Mouse (Mus musculus) limb, embryonic 15.5 days (tissue): ENCODE measurements around the gene Nr1d1. TPM values are rescaled to one million over a fixed set of nuclear protein-coding genes. Genes with fewer than 3 reads are reported as not detected.
"Not testable (repeated sequence)": the region's sequence is repeated elsewhere in the genome, so short reads cannot be mapped to it uniquely, and the experiment has no call there.

Source experiments
- ATAC-seq: fragments of 200-750 bp; cut with Nextera tagmentation; 2 replicates; pipeline ENCODE4 v1.8.0; 2017; ENCODE audit warnings: low read depth, moderate TSS enrichment; ENCODE audit not compliant: insufficient number of reproducible peaks, low FRiP score, low TSS enrichment
- H3K27ac ChIP-seq: fragments of 300-500 bp; sonication (generic); 2 replicates; pipeline ENCODE4 v1.5.1; 2015; ENCODE audit warnings: moderate library complexity, mild to moderate bottlenecking, inconsistent platforms
- H3K27me3 ChIP-seq: fragments of 300-500 bp; sonication (generic); 2 replicates; pipeline ENCODE4 v1.6.1; 2015; ENCODE audit warnings: inconsistent platforms
- H3K36me3 ChIP-seq: fragments of 300-500 bp; sonication (generic); 2 replicates; pipeline ENCODE4 v1.6.1; 2015; ENCODE audit warnings: inconsistent platforms
- H3K4me1 ChIP-seq: fragments of 300-500 bp; sonication (generic); 2 replicates; pipeline ENCODE4 v1.6.1; 2015; ENCODE audit warnings: inconsistent platforms
- H3K4me2 ChIP-seq: fragments of 300-500 bp; sonication (generic); 2 replicates; pipeline ENCODE4 v1.6.1; 2015; ENCODE audit warnings: mild to moderate bottlenecking, inconsistent platforms
- H3K4me3 ChIP-seq: fragments of 300-500 bp; sonication (generic); 2 replicates; pipeline ENCODE4 v1.5.1; 2015; ENCODE audit warnings: mild to moderate bottlenecking, inconsistent platforms
- H3K9ac ChIP-seq: fragments of 300-500 bp; sonication (generic); 2 replicates; pipeline ENCODE4 v1.6.1; 2015; ENCODE audit warnings: inconsistent platforms
- H3K9me3 ChIP-seq: fragments of 300-500 bp; sonication (generic); 2 replicates; pipeline ENCODE4 v1.6.1; 2016; ENCODE audit warnings: inconsistent platforms
- WGBS: fragments of 180-500 bp; shearing (Covaris S2); methylation state at CpG from one replicate; pipeline ENCODE4 v1.1.7; 2015; 5-methylcytosine and 5-hydroxymethylcytosine counted together
- polyA plus RNA-seq: library from polyadenylated mRNA; unstranded; fragments of >200 nt; fragmentation: Nextera tagmentation; extraction: Ambion mirVana; gene quantifications from 2 replicates; pipeline ENCODE4 v1.2.1, GENCODE M21; 2015

The Nr1d1 gene
- polyA plus RNA-seq, 1 experiment from 2014 or later: 1.2 TPM

GRCm38 (mm10) chr11:98738925-98739324, 36.2 kb downstream of the Nr1d1 start:
- no peaks in the 10 kb centered on the region for H3K36me3 ChIP-seq
- H3K4me2 ChIP-seq: no peak overlapping the region
- H3K4me3 ChIP-seq: no peak overlapping the region
- no peak overlapping the region for H3K9ac ChIP-seq
- WGBS: 71% methylated on average over 9 of the region's 9 CpGs
- no peaks in the 10 kb centered on the region for H3K27me3 ChIP-seq
- H3K4me1 ChIP-seq: peaks cover 35% of the 10 kb centered on the region
- no peak for ATAC-seq
- no peaks in the 10 kb centered on the region for H3K9me3 ChIP-seq
- H3K27ac ChIP-seq: no peak overlapping the region

GRCm38 (mm10) chr11:98738428-98738911, 36.7 kb downstream of the Nr1d1 start:
- no peak overlapping the region for H3K4me3 ChIP-seq
- WGBS: 48% methylated on average over 4 of the region's 4 CpGs
- H3K4me1 ChIP-seq: peaks cover 30% of the 10 kb centered on the region

GRCm38 (mm10) chr11:98737220-98737619, 37.9 kb downstream of the Nr1d1 start:
- WGBS: 92% methylated on average over 2 of the region's 2 CpGs
- H3K27ac ChIP-seq, H3K27me3 ChIP-seq, H3K4me2 ChIP-seq, H3K36me3 ChIP-seq, H3K4me3 ChIP-seq, H3K9ac ChIP-seq, H3K9me3 ChIP-seq, ATAC-seq: not testable (repeated sequence)
- peaks cover 21% of the 10 kb centered on the region for H3K4me1 ChIP-seq

More at GRCm38 (mm10) chr11:98738428-98738911, 36.7 kb downstream of the Nr1d1 start:
- H3K9ac ChIP-seq: no peak overlapping the region
- no peaks in the 10 kb centered on the region for H3K36me3 ChIP-seq
- no peaks in the 10 kb centered on the region for H3K9me3 ChIP-seq
- H3K27ac ChIP-seq: no peak overlapping the region
- no peak overlapping the region for H3K4me2 ChIP-seq
- no peak for ATAC-seq
- no peaks in the 10 kb centered on the region for H3K27me3 ChIP-seq

- ATAC-seq: no peak
- Histone ChIP-seq H3K36me3 (no peaks in the 10 kb centered on the region), H3K9ac (no peak overlapping the region), H3K4me2 (no peak overlapping the region), H3K4me3 (no peak overlapping the region), H3K9me3 (no peaks in the 10 kb centered on the region), H3K27me3 (no peaks in the 10 kb centered on the region), H3K27ac (no peak overlapping the region), H3K4me1 (peaks cover 22% of the 10 kb centered on the region)
- 71% methylated on average over 1 of the region's 1 CpGs for WGBS
Measured at GRCm38 (mm10) chr11:98736176-98736575, 39.0 kb downstream of the Nr1d1 start.

- no peaks in the 10 kb centered on the region for H3K27me3 ChIP-seq
- no peak overlapping the region for H3K4me2 ChIP-seq
- H3K4me3 ChIP-seq: no peak overlapping the region
- H3K36me3 ChIP-seq: no peaks in the 10 kb centered on the region
- H3K9me3 ChIP-seq: no peaks in the 10 kb centered on the region
- H3K9ac ChIP-seq: no peak overlapping the region
- H3K4me1 ChIP-seq: peaks cover 13% of the 10 kb centered on the region
- WGBS: 92% methylated on average over 4 of the region's 4 CpGs
- no peak overlapping the region for H3K27ac ChIP-seq
- no peak for ATAC-seq
Measured at GRCm38 (mm10) chr11:98735111-98735510, 40.0 kb downstream of the Nr1d1 start.

DNA sequence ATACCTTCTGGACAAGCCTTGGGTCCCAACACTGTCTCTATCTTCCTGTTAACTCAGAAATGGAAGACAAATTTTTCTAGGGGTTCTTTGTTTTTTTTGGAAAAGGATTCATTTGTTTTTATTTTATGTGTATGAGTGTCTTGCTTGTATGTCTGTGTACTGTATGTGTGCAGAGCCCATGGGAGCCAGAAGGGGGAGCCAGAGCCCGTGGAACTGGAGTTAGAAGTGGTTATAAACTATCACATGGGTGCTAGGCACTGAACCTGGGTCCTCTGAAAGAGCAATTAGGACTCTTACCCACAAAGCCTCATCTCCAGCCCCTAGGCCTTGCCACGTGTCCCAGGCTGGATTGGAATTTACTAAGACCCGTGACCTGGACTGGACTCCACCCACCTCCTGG, 41.1 kb downstream of the Nr1d1 start:
- H3K9me3 ChIP-seq: no peaks in the 10 kb centered on the region
- H3K4me3 ChIP-seq: no peak overlapping the region
- H3K36me3 ChIP-seq: no peaks in the 10 kb centered on the region
- no peak overlapping the region for H3K4me2 ChIP-seq
- no peak overlapping the region for H3K9ac ChIP-seq
- peaks cover 8% of the 10 kb centered on the region for H3K4me1 ChIP-seq
- no peak overlapping the region for H3K27ac ChIP-seq
- no peaks in the 10 kb centered on the region for H3K27me3 ChIP-seq
- WGBS: 78% methylated on average over 3 of the region's 3 CpGs
- ATAC-seq: no peak

GRCm38 (mm10) chr11:98731134-98731533, 44.0 kb downstream of the Nr1d1 start:
- no peaks in the 10 kb centered on the region for H3K27me3 ChIP-seq
- no peak overlapping the region for H3K27ac ChIP-seq
- H3K36me3 ChIP-seq: peaks cover 12% of the 10 kb centered on the region
- no peak overlapping the region for H3K4me3 ChIP-seq
- WGBS: 50% methylated on average over 5 of the region's 5 CpGs
- no peak overlapping the region for H3K4me2 ChIP-seq
- peaks cover 16% of the 10 kb centered on the region for H3K4me1 ChIP-seq
- H3K9me3 ChIP-seq: no peaks in the 10 kb centered on the region
- H3K9ac ChIP-seq: no peak overlapping the region
- no peak; the same call in 1 of the 2 replicates for ATAC-seq

DNA sequence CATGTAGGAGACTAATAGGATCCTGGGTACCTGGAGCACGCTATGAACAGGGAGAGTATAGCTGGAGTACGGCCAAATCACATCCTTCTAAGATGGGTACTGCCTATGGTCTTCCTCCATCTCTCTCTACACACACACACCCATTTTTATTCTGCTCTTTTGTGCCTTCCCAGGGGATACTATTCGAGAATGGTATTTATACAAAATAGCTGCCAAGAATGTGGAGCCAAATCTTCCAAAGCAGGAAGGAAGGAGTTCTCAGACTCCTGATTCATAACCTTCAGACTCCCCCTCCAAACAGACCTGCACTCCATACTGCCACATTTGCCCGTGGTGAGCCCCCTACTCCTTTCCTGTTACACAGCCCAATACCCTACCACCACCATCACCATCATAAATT, 44.4 kb downstream of the Nr1d1 start:
- H3K4me2 ChIP-seq: no peak overlapping the region
- no peak for ATAC-seq

GRCm38 (mm10) chr11:98729119-98729588, 46.0 kb downstream of the Nr1d1 start, which contains the start of gene Med24:
Gene Med24, minus strand, starts transcription at chr11:98729435.
- peak within 1 kb of the TSS; percentile 72 for H3K4me3 ChIP-seq
- peak within 1 kb of the TSS; percentile 50 for H3K9ac ChIP-seq
- ATAC-seq: peak; percentile 85
- H3K36me3 ChIP-seq: peaks cover 26% of the 10 kb centered on the region
- peaks cover 16% of the 10 kb centered on the region for H3K4me1 ChIP-seq
- peak within 1 kb of the TSS; percentile 63 for H3K4me2 ChIP-seq
- peak within 1 kb of the TSS; percentile 82 for H3K27ac ChIP-seq
- WGBS: under 1% methylated on average over 16 of the region's 16 CpGs
- H3K27me3 ChIP-seq: no peaks in the 10 kb centered on the region
- H3K9me3 ChIP-seq: no peaks in the 10 kb centered on the region

More for the DNA sequence above, 44.4 kb downstream of the Nr1d1 start:
- 58% methylated on average over 4 of the region's 4 CpGs for WGBS
- Histone ChIP-seq H3K4me1 (peaks cover 16% of the 10 kb centered on the region), H3K4me3 (no peak overlapping the region), H3K27ac (peak overlapping the region; percentile 29; the same call in 1 of the 2 replicates), H3K36me3 (peaks cover 15% of the 10 kb centered on the region), H3K9ac (no peak overlapping the region), H3K9me3 (no peaks in the 10 kb centered on the region), H3K27me3 (no peaks in the 10 kb centered on the region)

DNA sequence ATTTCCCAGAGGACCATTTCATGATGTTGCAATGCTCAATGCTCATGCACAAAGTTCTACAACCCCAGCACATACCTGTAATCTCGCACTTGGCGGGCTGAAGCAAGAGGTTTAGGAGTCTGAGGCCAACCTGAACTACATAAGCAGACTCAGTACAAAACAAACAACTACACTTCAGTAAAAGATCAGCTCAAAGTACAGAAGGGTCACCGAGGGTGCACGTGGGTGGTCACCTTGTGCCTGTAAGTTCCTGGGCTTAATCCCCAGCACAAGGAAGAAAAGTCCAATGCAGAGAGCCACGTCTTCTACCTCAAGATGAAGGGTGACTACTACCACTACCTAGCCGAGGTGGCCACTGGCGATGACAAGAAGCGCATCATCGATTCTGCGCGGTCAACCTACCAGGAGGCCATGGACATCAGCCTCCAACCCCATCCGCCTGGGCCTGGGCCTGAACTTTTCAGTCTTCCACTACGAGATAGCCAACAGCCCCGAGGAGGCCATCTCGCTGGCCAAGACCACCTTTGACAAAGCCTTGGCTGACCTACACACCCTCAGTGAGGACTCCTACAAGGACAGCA, 49.1 kb downstream of the Nr1d1 start:
- H3K27me3 ChIP-seq: no peaks in the 10 kb centered on the region
- no peaks in the 10 kb centered on the region for H3K9me3 ChIP-seq
- WGBS: 95% methylated on average over 15 of the region's 15 CpGs
- ATAC-seq: no peak
- H3K36me3 ChIP-seq: peaks cover 32% of the 10 kb centered on the region
- no peak overlapping the region for H3K4me2 ChIP-seq
- H3K27ac ChIP-seq: no peak overlapping the region
- no peak overlapping the region for H3K4me3 ChIP-seq
- no peak overlapping the region for H3K9ac ChIP-seq
- H3K4me1 ChIP-seq: peaks cover 17% of the 10 kb centered on the region

- peaks cover 18% of the 10 kb centered on the region for H3K4me1 ChIP-seq
- 81% methylated on average over 7 of the region's 7 CpGs for WGBS
- H3K4me3 ChIP-seq: no peak overlapping the region
- no peak overlapping the region for H3K27ac ChIP-seq
- H3K9me3 ChIP-seq: no peaks in the 10 kb centered on the region
- no peak overlapping the region for H3K4me2 ChIP-seq
- no peak overlapping the region for H3K9ac ChIP-seq
- peaks cover 32% of the 10 kb centered on the region for H3K36me3 ChIP-seq
- no peaks in the 10 kb centered on the region for H3K27me3 ChIP-seq
- no peak for ATAC-seq
Measured at GRCm38 (mm10) chr11:98723098-98723497, 52.0 kb downstream of the Nr1d1 start.

- Histone ChIP-seq H3K4me3 (no peak overlapping the region), H3K36me3 (peaks cover 34% of the 10 kb centered on the region), H3K27ac (peak overlapping the region; percentile 55; the same call in 1 of the 2 replicates), H3K4me2 (no peak overlapping the region), H3K9ac (no peak overlapping the region), H3K9me3 (no peaks in the 10 kb centered on the region), H3K4me1 (peaks cover 22% of the 10 kb centered on the region), H3K27me3 (no peaks in the 10 kb centered on the region)
- WGBS: 43% methylated on average over 24 of the region's 24 CpGs
- 0 out of 2 replicates have a peak, but pooled peaks have one; percentile 17 for ATAC-seq
Measured at GRCm38 (mm10) chr11:98721458-98722226, 53.5 kb downstream of the Nr1d1 start.
